Mouse (Mus musculus) thymus, adult 2 months (tissue): ENCODE measurements at regions not wholly inside any gene's neighbourhood (a gene's known extent, or its start where the extent isn't known, plus 50 kb on each side); places are given as distances from the start of the nearest gene placed in this dataset.

ENCODE experiments used
- DNase-seq: peaks from one replicate; pipeline ENCODE4 v3.0.0; 2021
- H3K27ac ChIP-seq: fragments of 200-500 bp; 2 replicates; pipeline ENCODE4 v1.5.1; 2012; ENCODE audit warnings: low read length, control low read depth; ENCODE audit not compliant: control insufficient read depth, insufficient read depth
- H3K27me3 ChIP-seq: fragments of 200-500 bp; 2 replicates; pipeline ENCODE4 v1.6.1; 2012; ENCODE audit warnings: mild to moderate bottlenecking, low read length, moderate library complexity, mixed read lengths; ENCODE audit not compliant: control insufficient read depth, insufficient read depth
- H3K36me3 ChIP-seq: fragments of 200-500 bp; 2 replicates; pipeline ENCODE4 v1.6.1; 2012; ENCODE audit warnings: mild to moderate bottlenecking, low read length, moderate library complexity; ENCODE audit not compliant: control insufficient read depth, insufficient read depth
- H3K4me1 ChIP-seq: fragments of 200-500 bp; replicated peaks from 2 replicates; pipeline ENCODE4 v1.6.1; 2012; ENCODE audit warnings: low read length; ENCODE audit not compliant: control insufficient read depth, insufficient read depth
- H3K4me3 ChIP-seq: fragments of 200-500 bp; 2 replicates; pipeline ENCODE4 v1.5.1; 2012; ENCODE audit warnings: mild to moderate bottlenecking, low read length, control low read depth, moderate library complexity; ENCODE audit not compliant: control insufficient read depth, insufficient read depth
- CTCF ChIP-seq: fragments of 200-500 bp; IDR thresholded peaks from 2 replicates; pipeline ENCODE4 v1.5.1; 2012; ENCODE audit warnings: mild to moderate bottlenecking, control low read depth, low read length, moderate library complexity, borderline replicate concordance; ENCODE audit not compliant: control insufficient read depth, poor library complexity, insufficient read depth; ENCODE audit errors: extremely low read depth
- POLR2A ChIP-seq: fragments of 200-500 bp; IDR thresholded peaks from 2 replicates; pipeline ENCODE4 v1.6.1; 2012; ENCODE audit warnings: mild to moderate bottlenecking, low read length, control low read depth, moderate library complexity; ENCODE audit not compliant: control insufficient read depth, poor library complexity, insufficient read depth; ENCODE audit errors: extremely low read depth
- WGBS: fragments of 180-500 bp; shearing (Covaris S2); methylation state at CpG from one replicate; pipeline ENCODE4 v1.1.7; 2018; 5-methylcytosine and 5-hydroxymethylcytosine counted together

DNA sequence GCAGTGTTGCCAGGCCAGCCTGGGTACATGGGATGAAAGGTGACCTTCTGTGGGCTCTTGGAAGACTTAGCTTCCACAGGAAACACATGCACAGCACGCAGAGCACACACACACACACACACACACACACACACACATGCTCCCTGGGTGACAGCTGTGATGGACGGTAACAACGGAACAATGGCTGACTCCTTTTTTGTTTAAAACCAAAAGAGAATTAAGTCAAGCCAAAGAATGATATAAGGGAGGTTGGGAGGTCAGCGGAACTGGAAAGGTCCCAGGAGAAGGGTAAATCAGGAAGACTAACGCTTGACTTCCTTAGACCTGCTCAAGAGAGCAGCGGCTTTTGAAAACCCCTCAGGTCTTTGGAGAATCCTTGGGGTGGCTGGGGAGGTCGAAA, 150.0 kb upstream of the Egln3 start:
- H3K4me3 ChIP-seq, result no peak overlapping the region
- H3K27ac ChIP-seq, result no peak overlapping the region
- no peak for TF ChIP-seq POLR2A
- no peak for TF ChIP-seq CTCF
- H3K27me3 ChIP-seq, result no peaks in the 10 kb centered on the region
- peaks cover 7% of the 10 kb centered on the region for H3K4me1 ChIP-seq
- 86% methylated on average over 7 of the region's 7 CpGs for WGBS
- no peaks in the 10 kb centered on the region for H3K36me3 ChIP-seq
- DNase-seq, result no peak

GRCm38 (mm10) chr12:54352963-54353606, 149.4 kb upstream of the Egln3 start:
- Histone ChIP-seq H3K4me1 (peaks cover 7% of the 10 kb centered on the region), H3K27ac (no peak overlapping the region), H3K36me3 (no peaks in the 10 kb centered on the region), H3K27me3 (no peaks in the 10 kb centered on the region), H3K4me3 (no peak overlapping the region)
- TF ChIP-seq CTCF (no peak), POLR2A (no peak)
- 68% methylated on average over 10 of the region's 10 CpGs for WGBS
- DNase-seq, result peak; percentile 43

DNA sequence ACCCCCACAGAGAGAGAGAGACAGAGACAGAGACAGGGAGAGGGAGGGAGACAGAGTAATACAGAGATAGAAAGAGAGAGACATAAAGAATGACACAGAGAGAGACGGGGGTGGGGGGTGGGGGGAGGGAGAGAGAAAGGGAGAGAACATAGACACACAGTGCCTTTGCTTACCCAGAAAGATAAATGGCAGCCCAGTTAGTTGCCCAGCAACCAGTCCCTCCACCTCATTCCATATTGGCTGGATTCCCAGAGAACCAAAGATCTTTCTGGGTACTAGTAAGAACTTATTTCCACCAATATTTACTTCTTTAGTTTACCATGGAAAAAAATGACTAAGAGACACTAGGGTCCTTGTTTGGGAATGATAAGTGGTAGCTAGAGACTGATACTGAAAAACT, 146.6 kb upstream of the Egln3 start:
- whole genome bisulfite sequencing, result 96% methylated on average over 1 of the region's 1 CpGs
- Histone ChIP-seq H3K27me3 (no peaks in the 10 kb centered on the region), H3K4me3 (no peak overlapping the region), H3K4me1 (peaks cover 7% of the 10 kb centered on the region), H3K27ac (no peak overlapping the region), H3K36me3 (no peaks in the 10 kb centered on the region)
- DNase-seq, result no peak
- no peak for TF ChIP-seq POLR2A
- TF ChIP-seq CTCF, result no peak

- Histone ChIP-seq H3K36me3 (no peaks in the 10 kb centered on the region), H3K27me3 (no peaks in the 10 kb centered on the region), H3K4me1 (peaks cover 7% of the 10 kb centered on the region), H3K4me3 (no peak overlapping the region), H3K27ac (no peak overlapping the region)
- 90% methylated on average over 2 of the region's 2 CpGs for WGBS
- TF ChIP-seq POLR2A, result no peak
- TF ChIP-seq CTCF, result no peak
- no peak for DNase-seq
Observed at GRCm38 (mm10) chr12:54349403-54349802, 145.7 kb upstream of the Egln3 start.

GRCm38 (mm10) chr12:54343493-54343892, 139.8 kb upstream of the Egln3 start:
- DNase-seq, result no peak
- 14% methylated on average over 5 of the region's 5 CpGs for WGBS
- TF ChIP-seq CTCF, result no peak
- no peak for TF ChIP-seq POLR2A
- Histone ChIP-seq H3K27me3 (no peaks in the 10 kb centered on the region), H3K27ac (no peak overlapping the region), H3K4me1 (no peaks in the 10 kb centered on the region; the same call in 1 of the 2 replicates), H3K36me3 (no peaks in the 10 kb centered on the region), H3K4me3 (no peak overlapping the region)

- H3K27ac ChIP-seq, result no peak overlapping the region
- no peak overlapping the region for H3K4me3 ChIP-seq
- no peaks in the 10 kb centered on the region for H3K27me3 ChIP-seq
- WGBS, result 96% methylated on average over 2 of the region's 2 CpGs
- TF ChIP-seq CTCF (no peak), POLR2A (no peak)
- no peaks in the 10 kb centered on the region for H3K36me3 ChIP-seq
- peaks cover 8% of the 10 kb centered on the region for H3K4me1 ChIP-seq
- no peak for DNase-seq
Observed at GRCm38 (mm10) chr12:54335509-54335908, 131.8 kb upstream of the Egln3 start.
